Mouse (Mus musculus) right cerebral cortex, postnatal 4 days (tissue): ENCODE data around the gene Jchain.
"Not testable (repeated sequence)": the region's sequence is repeated elsewhere in the genome, so short reads cannot be mapped to it uniquely, and the experiment has no call there.

Experiments
- DNase-seq: peaks from one replicate; pipeline ENCODE4 v3.0.0-alpha.2; 2022

Jchain gene

GRCm38 (mm10) chr5:88527657-88528056 is at the start of gene Jchain:
TSS of gene Jchain (minus strand) at chr5:88527891.
- DNase-seq: no peak

- DNase-seq: peak; percentile 33
Measured at GRCm38 (mm10) chr5:88575506-88576338, 48.0 kb upstream of the Jchain start.

DNA sequence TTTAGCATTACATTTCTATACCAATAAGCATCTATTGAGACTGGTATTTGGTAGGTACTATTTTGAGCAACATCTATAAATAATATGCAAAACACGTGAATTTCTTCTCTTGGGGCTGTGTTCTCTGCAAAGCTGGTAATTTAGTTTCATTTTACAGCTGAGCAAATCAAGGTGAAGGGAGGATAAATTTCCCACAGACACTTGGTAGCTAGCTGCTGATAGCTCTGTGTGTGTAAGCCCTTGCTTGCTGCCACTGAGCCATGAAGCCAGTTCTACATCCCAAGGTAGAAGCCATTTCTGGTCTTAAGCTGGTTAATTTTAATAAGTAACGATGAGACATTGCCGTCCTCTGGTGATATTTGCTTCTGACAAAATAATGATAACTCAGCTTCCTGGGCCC is 47.1 kb upstream of the Jchain start:
- DNase-seq: no peak

DNA sequence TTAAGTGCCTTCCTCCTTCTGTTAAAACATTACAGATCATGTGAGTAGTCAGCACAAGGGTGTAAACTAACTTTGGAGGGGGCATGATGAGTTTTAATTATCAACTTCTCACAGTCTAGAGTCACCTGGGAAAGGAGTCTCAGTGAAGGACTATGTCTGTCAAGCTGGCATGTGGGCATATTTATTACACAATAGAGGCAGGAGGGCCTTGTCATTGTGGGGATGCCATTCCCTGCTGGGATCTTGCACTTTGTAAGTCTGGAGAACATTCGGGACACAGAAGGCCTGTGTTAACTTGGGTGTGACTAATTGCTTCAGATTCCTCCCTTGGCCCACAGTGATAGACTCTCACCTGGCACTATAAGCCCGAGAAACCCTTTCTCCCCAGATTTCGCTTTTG is 41.9 kb upstream of the Jchain start:
- no peak for DNase-seq

GRCm38 (mm10) chr5:88566034-88566841 is 38.5 kb upstream of the Jchain start:
- no peak for DNase-seq

DNA sequence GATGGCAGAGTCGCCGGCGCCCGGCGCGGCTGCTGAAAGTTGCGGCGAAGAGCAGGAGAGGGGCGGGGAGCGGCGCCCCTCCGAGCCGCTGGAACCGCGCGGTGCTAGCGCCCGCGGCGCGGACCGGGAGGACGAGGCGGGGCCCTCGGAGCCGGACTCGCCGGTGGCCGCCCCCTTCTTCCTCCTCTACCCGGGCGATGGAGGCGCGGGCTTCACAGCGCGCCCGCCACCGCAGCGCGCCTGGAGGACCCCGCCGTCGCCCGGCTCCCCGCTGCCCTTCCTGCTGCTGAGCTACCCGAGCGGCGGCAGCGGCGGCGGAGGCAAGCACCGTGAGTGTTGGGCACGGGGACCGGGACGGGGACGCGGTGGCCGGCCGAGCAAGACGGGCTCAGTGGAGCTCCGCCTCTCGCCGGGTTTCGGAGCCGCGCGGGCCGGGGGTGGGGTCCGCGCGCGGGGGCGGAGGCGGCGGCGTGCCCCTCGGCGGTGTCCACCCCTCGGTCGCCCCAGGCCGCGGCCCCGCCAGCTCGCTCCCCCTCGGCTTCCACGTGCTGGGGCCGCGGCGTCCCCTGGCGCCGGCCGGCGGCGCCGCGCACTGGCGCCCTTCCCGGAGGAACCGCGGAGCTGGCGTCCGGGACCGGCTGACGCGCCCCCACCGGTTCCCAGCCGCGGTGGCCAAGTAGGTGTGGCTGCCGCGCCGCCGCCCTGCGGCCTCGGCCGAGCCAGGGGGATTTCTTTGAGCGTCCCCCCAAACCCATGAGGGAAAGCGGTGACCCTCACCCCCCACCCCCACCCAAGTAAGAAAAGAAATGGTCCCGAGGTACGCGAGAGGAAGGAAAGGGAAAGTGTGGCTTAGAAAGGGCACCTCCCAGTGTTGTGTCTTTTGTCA is 37.7 kb upstream of the Jchain start:
- peak; percentile 63 for DNase-seq

DNA sequence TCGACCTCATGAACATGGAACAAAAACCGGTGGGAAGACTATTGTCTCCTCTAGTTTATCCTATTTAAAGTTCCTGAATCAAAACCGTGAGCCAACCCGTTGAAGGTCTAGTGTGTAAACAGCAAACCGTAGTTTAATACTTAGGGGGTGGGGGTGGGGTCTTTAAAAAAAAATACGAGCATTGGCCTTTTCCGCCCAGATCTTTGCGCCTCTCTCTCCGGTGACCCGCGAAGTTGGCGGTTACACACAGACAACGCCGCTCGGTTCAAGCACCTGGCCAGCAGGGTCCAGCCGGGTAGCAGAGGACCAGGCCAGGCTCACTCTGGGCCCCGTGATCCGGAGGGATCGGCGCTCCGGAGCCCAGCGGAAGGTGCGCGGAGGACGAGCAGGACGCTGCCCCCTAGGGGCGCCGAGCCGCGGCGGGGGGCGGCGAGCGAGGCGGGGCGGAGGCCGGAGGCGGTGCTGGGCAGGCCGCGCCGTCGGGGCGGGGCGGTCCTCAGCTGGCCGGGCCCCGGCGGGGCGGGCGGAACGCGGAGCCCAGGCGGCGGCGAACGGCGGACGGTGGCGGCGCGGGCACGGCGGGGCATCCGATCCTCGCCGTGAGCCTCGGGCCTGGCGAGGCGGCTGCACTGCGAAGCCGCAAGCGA is 36.9 kb upstream of the Jchain start, which contains the start of gene Rufy3:
Gene Rufy3 (plus strand): TSS at position 540 of the 647 bp plus-strand sequence.
- DNase-seq: peak; percentile 74

GRCm38 (mm10) chr5:88562863-88563780 is 35.4 kb upstream of the Jchain start:
- DNase-seq: no peak

GRCm38 (mm10) chr5:88561080-88561814 is 33.6 kb upstream of the Jchain start:
- no peak for DNase-seq

- DNase-seq: no peak
Measured at GRCm38 (mm10) chr5:88558991-88559390, 31.3 kb upstream of the Jchain start.

- peak; percentile 94 for DNase-seq
Measured at GRCm38 (mm10) chr5:88554086-88554886, 26.6 kb upstream of the Jchain start, which contains the start of gene Utp3. TSS of gene Utp3 (plus strand) at chr5:88554462.

GRCm38 (mm10) chr5:88553271-88554085 is 25.8 kb upstream of the Jchain start:
- DNase-seq: no peak

GRCm38 (mm10) chr5:88545536-88545935 is 17.8 kb upstream of the Jchain start:
- DNase-seq: no peak

DNA sequence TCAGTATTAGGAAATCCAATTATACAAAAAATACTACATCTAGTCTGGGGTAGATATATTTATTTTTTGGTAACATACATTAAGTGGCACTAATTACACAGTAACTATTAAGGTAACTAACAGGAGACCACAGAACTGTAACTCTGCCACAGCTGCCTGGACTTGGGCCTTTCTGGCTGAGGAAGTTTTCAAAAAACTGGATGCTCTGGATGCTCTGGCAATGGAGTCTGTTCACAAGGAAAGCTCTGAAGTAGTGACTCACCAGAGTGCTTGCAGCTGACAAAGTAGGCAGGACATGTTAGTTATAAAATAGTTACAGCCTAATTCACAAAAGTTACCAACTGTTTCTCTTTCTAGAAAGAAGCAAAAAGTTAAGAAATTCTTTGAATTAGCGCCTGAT is 16.7 kb upstream of the Jchain start:
- DNase-seq: not testable (repeated sequence)

- DNase-seq: no peak
Measured at GRCm38 (mm10) chr5:88542651-88543282, 15.1 kb upstream of the Jchain start.

- DNase-seq: no peak
Measured at GRCm38 (mm10) chr5:88540845-88541244, 13.2 kb upstream of the Jchain start.

GRCm38 (mm10) chr5:88534697-88535096 is 7.0 kb upstream of the Jchain start:
- no peak for DNase-seq

GRCm38 (mm10) chr5:88530908-88531307 is 3.2 kb upstream of the Jchain start:
- DNase-seq: no peak
